In the genomic region with DNA sequence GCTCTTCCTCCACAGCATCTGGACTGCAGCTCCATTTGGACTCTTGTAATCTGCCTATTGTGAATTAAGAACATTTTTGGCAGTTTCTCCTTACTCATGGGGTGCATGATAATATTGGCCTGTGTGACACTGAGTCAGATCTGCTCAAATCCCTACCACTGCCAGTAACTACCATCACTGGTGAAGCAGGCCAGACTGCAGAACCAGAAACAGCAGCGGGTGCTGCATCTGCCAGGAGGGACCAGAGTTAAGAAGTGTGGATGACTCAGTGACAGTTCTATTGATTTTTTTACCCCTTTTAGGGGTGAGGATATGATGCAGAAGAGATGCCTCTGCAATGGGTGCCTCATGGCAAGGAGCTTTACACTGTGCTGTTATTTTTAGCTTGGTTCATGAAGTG, we compare ENCODE assay signal across 11 mouse cellular contexts.
A peak's percentile ranks its signal among the peaks of the same experiment; 100 is the strongest.
DNase-seq lines count a peak whose midpoint lies in the region; ATAC-seq and TF ChIP-seq lines count a peak whose summit lies in the region.
"Had no signal": no experiment of that assay in that cellular context is flagged by ENCODE, and none has a peak within 500 bp of the region (broad histone marks: within the 10 kb centered on the region; RNA-seq: fewer than 3 reads in every experiment).

No protein-coding gene starts in this region.

- peak; percentile 56 for ATAC-seq in forebrain, embryonic 16.5 days
- ATAC-seq in liver, postnatal 0 days: no peak
- ATAC-seq in megakaryocyte, adult 5-6 weeks (ENCODE audit: poor library complexity, severe bottlenecking): no peak

- 38% methylated on average over 1 of the region's 1 CpGs for WGBS in forebrain, embryonic 16.5 days
- 81% methylated on average over 1 of the region's 1 CpGs for whole genome bisulfite sequencing in liver, postnatal 0 days (ENCODE audit: insufficient replicate concordance)

- no peak overlapping the region for H3K9ac ChIP-seq in forebrain, embryonic 16.5 days (replicated peaks; ENCODE audit: low read depth, low read length)
- no peak overlapping the region for H3K9ac ChIP-seq in liver, postnatal 0 days (replicated peaks)
- H3K9ac ChIP-seq: lung, embryonic 15.5 days; neural tube, embryonic 12.5 days had no signal

- DNase-seq in left cerebral cortex, adult 11 months (ENCODE audit: low spot score): peak; percentile 13
- DNase-seq in left cerebral cortex, postnatal 10 days (ENCODE audit: extremely low spot score in 1 of 2, low spot score in 2 of 2): no peak
- DNase-seq in layer of hippocampus, adult 18-20 months (ENCODE audit: low spot score in 2 of 2): peak; percentile 61 to 78
- peak; percentile 10 for DNase-seq in left cerebral cortex, postnatal 4 days
- DNase-seq in liver, postnatal 0 days: no peak
- DNase-seq: kidney, postnatal 25 days; spleen, adult 18-20 months had no signal

- no peak for TF ChIP-seq EP300 in liver, postnatal 0 days (IDR thresholded peaks at IDR 0.05; ENCODE audit: low read depth)

- H3K4me1 ChIP-seq in forebrain, embryonic 16.5 days (replicated peaks; ENCODE audit: control insufficient read depth, insufficient read depth, low read length): peaks cover 11% of the 10 kb centered on the region
- no peaks in the 10 kb centered on the region for H3K4me1 ChIP-seq in liver, postnatal 0 days (ENCODE audit: insufficient read depth)
- H3K4me1 ChIP-seq: neural tube, embryonic 12.5 days had no signal

- no peaks in the 10 kb centered on the region for H3K36me3 ChIP-seq in forebrain, embryonic 16.5 days (ENCODE audit: control insufficient read depth, insufficient read depth)
- no peaks in the 10 kb centered on the region for H3K36me3 ChIP-seq in liver, postnatal 0 days (replicated peaks; ENCODE audit: insufficient read depth, low read length)
- H3K36me3 ChIP-seq: lung, embryonic 15.5 days; neural tube, embryonic 12.5 days had no signal

- no peaks in the 10 kb centered on the region for H3K9me3 ChIP-seq in forebrain, embryonic 16.5 days (ENCODE audit: control insufficient read depth, low read length)
- no peaks in the 10 kb centered on the region for H3K9me3 ChIP-seq in liver, postnatal 0 days (ENCODE audit: low read length)
- H3K9me3 ChIP-seq: lung, embryonic 15.5 days; neural tube, embryonic 12.5 days had no signal

- no peak overlapping the region for H3K4me3 ChIP-seq in forebrain, embryonic 16.5 days (replicated peaks; ENCODE audit: low read length)
- no peak overlapping the region for H3K4me3 ChIP-seq in liver, postnatal 0 days (ENCODE audit: low read depth, low read length)
- H3K4me3 ChIP-seq: lung, embryonic 15.5 days; neural tube, embryonic 12.5 days had no signal

- H3K27me3 ChIP-seq in forebrain, embryonic 16.5 days (replicated peaks; ENCODE audit: control insufficient read depth, insufficient read depth, low read length): no peaks in the 10 kb centered on the region
- H3K27me3 ChIP-seq in liver, postnatal 0 days (ENCODE audit: insufficient read depth, low read length): no peaks in the 10 kb centered on the region
- H3K27me3 ChIP-seq: lung, embryonic 15.5 days; neural tube, embryonic 12.5 days had no signal

- intact Hi-C loops in left cerebral cortex, postnatal 10 days (cut with DNase I): no loop called here
- intact Hi-C loops in left cerebral cortex, postnatal 4 days (cut with DNase I): no loop called here

- no peak overlapping the region for H3K4me2 ChIP-seq in forebrain, embryonic 16.5 days (ENCODE audit: low read length)
- no peak overlapping the region for H3K4me2 ChIP-seq in liver, postnatal 0 days (ENCODE audit: low read depth, low read length)
- H3K4me2 ChIP-seq: lung, embryonic 15.5 days; neural tube, embryonic 12.5 days had no signal

- TF ChIP-seq CTCF in liver, postnatal 0 days (IDR thresholded peaks at IDR 0.05; ENCODE audit: low read depth): no peak

- H3K27ac ChIP-seq in forebrain, embryonic 16.5 days (ENCODE audit: low read length): no peak overlapping the region
- no peak overlapping the region for H3K27ac ChIP-seq in liver, postnatal 0 days (ENCODE audit: low read depth)
- H3K27ac ChIP-seq: lung, embryonic 15.5 days; neural tube, embryonic 12.5 days had no signal

Comparison
In these comparisons a context has a peak if more than half of its experiments do, and no peak if none do; other contexts are left out.
1. DNase-seq: peak in left cerebral cortex, adult 11 months (single experiment), layer of hippocampus, adult 18-20 months (2 of 2) and left cerebral cortex, postnatal 4 days (single experiment); none in left cerebral cortex, postnatal 10 days (0 of 2) and liver, postnatal 0 days (single experiment).